Mouse (Mus musculus): ENCODE results near the gene Vmn2r45. TPM values are rescaled to one million over a fixed set of nuclear protein-coding genes. Genes with fewer than 3 reads are reported as not detected.
"Not testable (repeated sequence)": the region's sequence is repeated elsewhere in the genome, so short reads cannot be mapped to it uniquely, and the experiment has no call there.

The Vmn2r45 gene
- not detected in 2 replicates for polyA plus RNA-seq (2011; ENCODE audit: insufficient read length, low read depth, missing spikeins)

DNA sequence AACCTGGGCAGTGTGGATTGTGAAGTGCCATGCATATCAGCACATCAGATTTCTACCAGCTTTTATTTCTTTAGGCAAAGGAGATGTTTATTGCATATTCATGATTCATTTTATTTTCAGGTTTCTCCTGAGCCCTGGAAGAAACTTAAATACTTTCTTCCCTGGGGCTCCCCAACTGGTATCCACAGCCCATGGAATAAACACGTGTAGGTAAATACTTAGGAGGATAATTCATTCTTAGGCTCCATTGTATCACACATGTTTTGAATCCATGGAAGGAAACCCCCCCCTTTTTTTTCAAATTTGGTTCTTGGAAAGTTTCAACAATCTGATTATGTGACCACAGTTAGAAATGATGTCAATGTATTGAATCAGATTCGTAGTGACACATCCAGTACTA lies at the start of gene Vmn2r45:
TSS of gene Vmn2r45 (minus strand) at position 101 of the 400 bp plus-strand sequence.
- H3K4me3 ChIP-seq (ENCODE audit: insufficient read depth, low read length); H3K4me1 ChIP-seq (ENCODE audit: control insufficient read depth, insufficient read depth, low read length); H3K27ac ChIP-seq (ENCODE audit: insufficient read depth, low read length): not testable (repeated sequence)

Other genes with a start within 250 kb of the Vmn2r45 start
- gene Vmn2r43, start 228.5 kb downstream of the Vmn2r45 start, polyA plus RNA-seq (2011; ENCODE audit: insufficient read length, low read depth, missing spikeins), result not detected in 2 replicates
- not detected in 2 replicates for gene Vmn2r44, start 105.7 kb downstream of the Vmn2r45 start, polyA plus RNA-seq (2011; ENCODE audit: insufficient read length, low read depth, missing spikeins)